Mouse (Mus musculus) intestine, postnatal 0 days (tissue): Measurements from ENCODE around the gene Fpr1. TPM values are rescaled to one million over a fixed set of nuclear protein-coding genes. Genes with fewer than 3 reads are reported as not detected.
A peak's percentile ranks its signal among the peaks of the same experiment; 100 is the strongest.

ENCODE experiments used
- ATAC-seq: fragments of 200-750 bp; cut with Nextera tagmentation; 2 replicates; pipeline ENCODE4 v1.8.0; 2017; ENCODE audit warnings: mild to moderate bottlenecking, moderate TSS enrichment, moderate library complexity
- H3K27ac ChIP-seq: fragments of 300-500 bp; sonication (generic); 2 replicates; pipeline ENCODE4 v1.5.1; 2014; ENCODE audit warnings: mild to moderate bottlenecking, low read depth, low read length, moderate library complexity
- H3K27me3 ChIP-seq: fragments of 300-500 bp; sonication (generic); replicated peaks from 2 replicates; pipeline ENCODE4 v1.6.1; 2014; ENCODE audit warnings: low read length, mixed read lengths; ENCODE audit not compliant: control insufficient read depth, insufficient read depth
- H3K36me3 ChIP-seq: fragments of 300-500 bp; sonication (generic); 2 replicates; pipeline ENCODE4 v1.6.1; 2014; ENCODE audit warnings: mild to moderate bottlenecking, moderate library complexity; ENCODE audit not compliant: control insufficient read depth, insufficient read depth
- H3K4me1 ChIP-seq: fragments of 300-500 bp; sonication (generic); replicated peaks from 2 replicates; pipeline ENCODE4 v1.6.1; 2014; ENCODE audit warnings: antibody characterized with exemption, low read length, mixed read lengths; ENCODE audit not compliant: control insufficient read depth, insufficient read depth
- H3K4me2 ChIP-seq: fragments of 300-500 bp; sonication (generic); replicated peaks from 2 replicates; pipeline ENCODE4 v1.6.1; 2014; ENCODE audit warnings: low read depth, mild to moderate bottlenecking, moderate library complexity
- H3K4me3 ChIP-seq: fragments of 300-500 bp; sonication (generic); 2 replicates; pipeline ENCODE4 v1.5.1; 2014; ENCODE audit warnings: low read depth, low read length
- H3K9ac ChIP-seq: fragments of 300-500 bp; sonication (generic); 2 replicates; pipeline ENCODE4 v1.6.1; 2014; ENCODE audit warnings: mild to moderate bottlenecking, low read depth, low read length
- H3K9me3 ChIP-seq: fragments of 300-500 bp; sonication (generic); 2 replicates; pipeline ENCODE4 v1.6.1; 2016; ENCODE audit warnings: mixed run types; ENCODE audit not compliant: control insufficient read depth
- CTCF ChIP-seq: sonication (generic); IDR thresholded peaks from 2 replicates; pipeline ENCODE4 v1.5.1; 2016; ENCODE audit warnings: low read depth, mild to moderate bottlenecking, control low read depth, antibody characterized with exemption, moderate library complexity
- WGBS: fragments of 180-500 bp; shearing (Covaris S2); extraction: QIAGEN DNeasy Blood & Tissue Kit; methylation state at CpG from one replicate; pipeline ENCODE4 v1.1.7; 2014; 5-methylcytosine and 5-hydroxymethylcytosine counted together
- polyA plus RNA-seq: library from polyadenylated mRNA; unstranded; fragments of >200 nt; fragmentation: Nextera tagmentation; extraction: Ambion mirVana; gene quantifications from 2 replicates; pipeline ENCODE4 v1.2.1, GENCODE M21; 2015

The Fpr1 gene
- polyA plus RNA-seq, 1 experiment from 2014 or later = 0.37 TPM

DNA sequence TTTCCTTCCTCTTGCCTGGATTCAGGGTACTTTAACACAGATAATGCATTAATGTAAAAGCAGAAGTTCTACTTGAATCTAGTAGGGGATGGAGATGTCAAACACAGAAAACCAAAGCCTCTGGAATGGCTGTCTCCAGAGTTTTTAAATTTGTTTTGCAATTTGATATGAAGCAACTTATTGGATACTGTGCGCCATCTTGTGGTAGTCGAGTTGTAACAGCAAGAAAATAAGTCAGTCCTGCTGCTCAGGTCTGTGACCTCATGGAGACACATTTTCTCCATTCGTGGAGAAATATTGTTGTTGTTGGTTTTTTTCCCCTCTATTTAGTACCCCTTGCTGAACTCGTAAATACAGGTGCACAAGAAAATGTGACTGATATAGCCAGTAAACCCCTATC lies 12.3 kb upstream of the Fpr1 start:
- no peak overlapping the region for H3K4me2 ChIP-seq
- no peak overlapping the region for H3K27ac ChIP-seq
- no peak for ATAC-seq
- H3K4me1 ChIP-seq = no peaks in the 10 kb centered on the region
- peak; percentile 82 for TF ChIP-seq CTCF
- no peaks in the 10 kb centered on the region for H3K27me3 ChIP-seq
- H3K4me3 ChIP-seq = no peak overlapping the region
- 3% methylated on average over 4 of the region's 4 CpGs for WGBS
- no peaks in the 10 kb centered on the region for H3K9me3 ChIP-seq
- no peak overlapping the region for H3K9ac ChIP-seq
- H3K36me3 ChIP-seq = no peaks in the 10 kb centered on the region

DNA sequence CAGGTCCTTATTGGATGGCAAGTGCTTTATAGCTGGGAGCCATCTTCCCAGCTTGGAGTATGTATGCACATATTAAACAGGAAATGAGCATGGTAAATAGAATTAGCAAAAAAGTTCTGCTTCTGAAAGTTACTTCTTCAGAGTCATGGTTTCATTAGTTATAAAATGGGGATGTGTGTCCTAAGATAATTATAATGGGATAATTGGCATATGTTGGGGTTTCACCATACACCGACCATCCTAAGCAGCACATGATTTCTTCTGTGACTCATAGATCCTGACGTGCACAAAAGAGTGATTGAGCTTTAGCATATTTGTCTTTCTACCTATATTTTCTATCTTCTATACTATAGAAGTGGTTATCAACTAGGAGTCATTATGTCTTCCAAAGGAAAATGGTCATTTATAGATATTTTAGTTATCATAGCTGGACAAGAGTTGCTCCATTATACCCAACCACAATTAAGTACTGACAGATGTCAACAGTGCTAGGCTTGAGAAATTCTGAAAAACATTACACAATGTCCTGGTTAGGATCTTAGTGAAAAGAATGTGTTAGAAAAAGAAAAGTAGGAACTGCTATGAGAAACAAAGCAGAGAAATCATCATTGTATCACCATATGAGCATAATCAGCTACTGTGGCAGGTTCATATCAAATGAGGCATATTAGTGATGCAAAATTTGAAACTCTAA lies 6.1 kb upstream of the Fpr1 start:
- Histone ChIP-seq H3K36me3 (no peaks in the 10 kb centered on the region), H3K4me2 (no peak overlapping the region), H3K9me3 (no peaks in the 10 kb centered on the region), H3K27ac (no peak overlapping the region), H3K4me1 (no peaks in the 10 kb centered on the region), H3K4me3 (no peak overlapping the region), H3K9ac (no peak overlapping the region), H3K27me3 (no peaks in the 10 kb centered on the region)
- no peak for TF ChIP-seq CTCF
- 79% methylated on average over 2 of the region's 2 CpGs for WGBS
- no peak for ATAC-seq

GRCm38 (mm10) chr17:17887774-17888248 lies 4.1 kb upstream of the Fpr1 start, which contains the start of the genes Fpr2 and Fpr3:
Fpr2 (plus strand) TSS chr17:17887824.
Fpr3 (plus strand) TSS chr17:17887852.
- 48% methylated on average over 1 of the region's 1 CpGs for WGBS

DNA sequence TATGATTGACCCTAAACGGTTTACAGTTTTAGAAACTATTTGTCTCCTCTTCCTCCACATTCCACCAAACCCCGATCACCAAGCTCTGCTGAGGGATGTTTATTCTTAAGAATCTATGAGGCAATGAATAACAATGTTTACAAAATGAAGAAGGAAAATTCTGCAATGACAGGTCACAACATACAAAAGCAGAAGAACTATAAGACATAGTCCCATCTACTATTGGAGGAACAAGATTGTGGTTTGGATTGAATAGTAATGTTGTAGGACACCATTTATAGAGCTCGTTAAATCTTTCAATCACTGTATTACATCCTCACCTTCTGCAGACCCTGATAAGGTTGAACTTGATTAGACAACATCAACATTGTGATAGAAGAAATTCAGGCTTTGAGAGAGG lies 1.1 kb downstream of the Fpr1 start:
- 72% methylated on average over 3 of the region's 3 CpGs for WGBS
- Histone ChIP-seq H3K9ac (no peak overlapping the region), H3K4me1 (no peaks in the 10 kb centered on the region), H3K4me3 (no peak overlapping the region), H3K36me3 (no peaks in the 10 kb centered on the region), H3K4me2 (no peak overlapping the region), H3K9me3 (no peaks in the 10 kb centered on the region), H3K27me3 (no peaks in the 10 kb centered on the region), H3K27ac (no peak overlapping the region)
- no peak for TF ChIP-seq CTCF
- no peak for ATAC-seq

More at GRCm38 (mm10) chr17:17887774-17888248, 4.1 kb upstream of the Fpr1 start, which contains the start of the genes Fpr2 and Fpr3:
- no peak within 1 kb of the TSS for H3K4me2 ChIP-seq
- no peak within 1 kb of the TSS for H3K27ac ChIP-seq
- no peaks in the 10 kb centered on the region for H3K27me3 ChIP-seq
- no peaks in the 10 kb centered on the region for H3K4me1 ChIP-seq
- no peaks in the 10 kb centered on the region for H3K9me3 ChIP-seq
- TF ChIP-seq CTCF = no peak
- H3K9ac ChIP-seq = no peak within 1 kb of the TSS
- no peak for ATAC-seq
- H3K36me3 ChIP-seq = no peaks in the 10 kb centered on the region
- H3K4me3 ChIP-seq = no peak within 1 kb of the TSS

- 84% methylated on average over 1 of the region's 1 CpGs for WGBS
Measured at GRCm38 (mm10) chr17:17879347-17879746, 4.4 kb downstream of the Fpr1 start.

DNA sequence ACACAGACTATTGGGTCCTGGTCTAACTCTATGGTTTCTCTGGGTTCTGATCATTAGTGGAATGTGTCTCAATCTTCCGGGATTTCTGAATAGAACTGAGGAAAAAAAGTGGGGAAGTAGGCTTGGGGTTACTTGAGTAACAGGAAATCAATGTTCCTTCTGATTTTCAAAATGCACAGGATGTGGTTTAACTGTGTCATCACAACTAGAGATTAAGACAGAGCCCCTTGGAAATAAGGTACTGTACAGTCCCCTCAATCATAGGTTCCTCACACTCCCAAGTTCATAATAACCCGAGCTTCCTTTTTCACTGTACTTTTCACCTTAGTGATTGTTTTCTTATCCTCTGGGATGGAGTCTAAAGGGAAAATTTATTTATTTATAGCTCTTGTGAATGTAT lies 12.0 kb downstream of the Fpr1 start:
- Histone ChIP-seq H3K36me3 (0 out of 2 replicates have a peak, but pooled peaks cover 3% of the 10 kb centered on the region), H3K27me3 (no peaks in the 10 kb centered on the region), H3K9ac (no peak overlapping the region), H3K4me1 (no peaks in the 10 kb centered on the region), H3K9me3 (no peaks in the 10 kb centered on the region), H3K4me3 (no peak overlapping the region), H3K4me2 (no peak overlapping the region), H3K27ac (no peak overlapping the region)
- TF ChIP-seq CTCF = no peak
- no peak for ATAC-seq
- WGBS = 82% methylated on average over 2 of the region's 2 CpGs

More at GRCm38 (mm10) chr17:17879347-17879746, 4.4 kb downstream of the Fpr1 start:
- TF ChIP-seq CTCF = no peak
- H3K4me3 ChIP-seq = no peak overlapping the region
- H3K4me2 ChIP-seq = no peak overlapping the region
- no peak overlapping the region for H3K9ac ChIP-seq
- H3K9me3 ChIP-seq = no peaks in the 10 kb centered on the region
- H3K36me3 ChIP-seq = no peaks in the 10 kb centered on the region
- no peak for ATAC-seq
- H3K27me3 ChIP-seq = no peaks in the 10 kb centered on the region
- no peaks in the 10 kb centered on the region for H3K4me1 ChIP-seq
- H3K27ac ChIP-seq = no peak overlapping the region
